ENCODE assay signal across 8 mouse cellular contexts in genomic region chrX:94213384-94213783, GRCm38 (mm10). TPM values are rescaled to one million over a fixed set of nuclear protein-coding genes. Genes with fewer than 3 reads are reported as not detected.
DNase-seq lines count a peak whose midpoint lies in the region; ATAC-seq and TF ChIP-seq lines count a peak whose summit lies in the region.

No protein-coding gene starts in this region.

- H3K27ac ChIP-seq in left cerebral cortex, adult 2 months = peak overlapping the region; percentile 98
- peak overlapping the region; percentile 90; the same call in 1 of the 2 replicates for H3K27ac ChIP-seq in forebrain, embryonic 10.5 days
- H3K27ac ChIP-seq in limb, embryonic 11.5 days (replicated peaks; ENCODE audit: low read depth, low read length) = no peak overlapping the region
- H3K27ac ChIP-seq in olfactory bulb, adult 2 months (ENCODE audit: insufficient read depth, low read depth, low read length) = peak overlapping the region; percentile 62; the same call in 1 of the 2 replicates

- TF ChIP-seq POLR2A in olfactory bulb, adult 2 months (IDR thresholded peaks at IDR 0.05; ENCODE audit: insufficient read depth, low read depth, low read length) = no peak

- peak overlapping the region; percentile 32; the same call in 1 of the 2 replicates for H3K4me2 ChIP-seq in limb, embryonic 11.5 days (ENCODE audit: low read depth, severe bottlenecking)

- TF ChIP-seq CTCF in left cerebral cortex, adult 2 months (IDR thresholded peaks at IDR 0.05) = no peak
- TF ChIP-seq CTCF in olfactory bulb, adult 2 months (IDR thresholded peaks at IDR 0.05; ENCODE audit: insufficient read depth, low read depth, low read length) = no peak

- ATAC-seq in limb, embryonic 11.5 days (ENCODE audit: insufficient number of reproducible peaks, low FRiP score, low TSS enrichment, low read depth) = 0 out of 2 replicates have a peak, but pooled peaks have one; percentile 18

- H3K4me1 ChIP-seq in forebrain, embryonic 10.5 days = peaks cover 10% of the 10 kb centered on the region; the same call in 1 of the 2 replicates
- no peaks in the 10 kb centered on the region for H3K4me1 ChIP-seq in limb, embryonic 11.5 days (ENCODE audit: control insufficient read depth, insufficient read depth, low read length)
- H3K4me1 ChIP-seq in olfactory bulb, adult 2 months (ENCODE audit: control insufficient read depth, insufficient read depth, low read length) = no peaks in the 10 kb centered on the region

- peak overlapping the region; percentile 99 for H3K4me3 ChIP-seq in left cerebral cortex, adult 2 months
- peak overlapping the region; percentile 79 for H3K4me3 ChIP-seq in forebrain, embryonic 10.5 days
- H3K4me3 ChIP-seq in limb, embryonic 11.5 days (ENCODE audit: low read depth, low read length) = peak overlapping the region; percentile 78
- peak overlapping the region; percentile 61; the same call in 1 of the 2 replicates for H3K4me3 ChIP-seq in olfactory bulb, adult 2 months (ENCODE audit: insufficient read depth, low read depth, low read length)

- intact Hi-C loops in left cerebral cortex, adult 2 months (cut with DNase I) = loop anchor here (1.0 kb wide), 1 partner anchor 153 kb away; the partner anchor contains the start of gene Fam90a1b
- intact Hi-C loops in left cerebral cortex, postnatal 14 days (cut with DNase I) = loop anchor here (2.0 kb wide), 1 partner anchor 21 kb away; the partner anchor contains the start of gene Klhl15

- H3K27me3 ChIP-seq in forebrain, embryonic 10.5 days (ENCODE audit: poor library complexity, severe bottlenecking) = no peaks in the 10 kb centered on the region
- no peaks in the 10 kb centered on the region for H3K27me3 ChIP-seq in limb, embryonic 11.5 days (ENCODE audit: control insufficient read depth, insufficient read depth, low read length)

- peak overlapping the region; percentile 23; the same call in 1 of the 2 replicates for H3K9ac ChIP-seq in limb, embryonic 11.5 days (ENCODE audit: low read length)

- H3K9me3 ChIP-seq in forebrain, embryonic 10.5 days = no peaks in the 10 kb centered on the region
- H3K9me3 ChIP-seq in limb, embryonic 11.5 days (ENCODE audit: control insufficient read depth, low read length) = no peaks in the 10 kb centered on the region

- WGBS in forebrain, embryonic 10.5 days = 21% methylated on average over 7 of the region's 7 CpGs
- WGBS in limb, embryonic 11.5 days = 16% methylated on average over 7 of the region's 7 CpGs
- WGBS in olfactory bulb, adult 2 months = 2% methylated on average over 7 of the region's 7 CpGs

- H3K36me3 ChIP-seq in forebrain, embryonic 10.5 days (replicated peaks) = peaks cover 27% of the 10 kb centered on the region
- no peaks in the 10 kb centered on the region; the same call in 1 of the 2 replicates for H3K36me3 ChIP-seq in limb, embryonic 11.5 days (ENCODE audit: control insufficient read depth, insufficient read depth, low read length)

- DNase-seq in left cerebral cortex, adult 2 months (ENCODE audit: extremely low spot score in 1 of 2, low spot score in 2 of 2) = peak in 1 of 2 experiments; percentile 6
- DNase-seq in left cerebral cortex, postnatal 14 days (ENCODE audit: low spot score in 2 of 2) = no peak
- peak; percentile 54 for DNase-seq in NIH3T3 (ENCODE audit: low read depth)
- no peak for DNase-seq in forebrain, embryonic 10.5 days (ENCODE audit: extremely low spot score, low spot score)
- DNase-seq in limb, embryonic 11.5 days (ENCODE audit: low spot score) = no peak
- DNase-seq in thymus, postnatal 0 days (ENCODE audit: low spot score) = no peak
- no peak for DNase-seq in adrenal gland, postnatal 10 days

RNA-seq across cellular contexts. Expression of gene Eif2s3x, which starts 0.7 kb away (rescaled TPM):
- total RNA-seq in left cerebral cortex, adult 2 months (2021) = 100 to 1,000 TPM in 1 of 2 experiments, 10 to 100 TPM in 1; 99.9 to 153 TPM
- 100 to 1,000 TPM in 1 of 2 experiments, 10 to 100 TPM in 1; 99.0 to 155 TPM for total RNA-seq in left cerebral cortex, postnatal 14 days (2021)
- 109 and 110 TPM in 2 replicates for polyA plus RNA-seq in forebrain, embryonic 10.5 days (2016; fragmentation: Nextera tagmentation; extraction: Ambion mirVana)
- 108 and 120 TPM in 2 replicates for polyA plus RNA-seq in limb, embryonic 11.5 days (2014; fragmentation: Nextera tagmentation; extraction: Ambion mirVana)
- polyA plus RNA-seq in olfactory bulb, adult 2 months (2012; ENCODE audit: insufficient read depth, insufficient read length, low replicate concordance, missing spikeins) = not detected in 2 replicates
- 75.1 and 78.5 TPM in 2 replicates for polyA plus RNA-seq in thymus, postnatal 0 days (2015; fragmentation: Nextera tagmentation; extraction: Ambion mirVana)
- total RNA-seq in adrenal gland, postnatal 10 days (2021) = 100 to 1,000 TPM; 116 to 181 TPM

RNA-seq across cellular contexts. Expression of gene Klhl15, which starts 21.0 kb away (rescaled TPM):
- total RNA-seq in left cerebral cortex, adult 2 months (2021) = 10 to 100 TPM; 28.5 to 30.9 TPM
- 10 to 100 TPM; 22.8 to 26.3 TPM for total RNA-seq in left cerebral cortex, postnatal 14 days (2021)
- polyA plus RNA-seq in forebrain, embryonic 10.5 days (2016; fragmentation: Nextera tagmentation; extraction: Ambion mirVana) = 7.8 and 8.1 TPM in 2 replicates
- polyA plus RNA-seq in limb, embryonic 11.5 days (2014; fragmentation: Nextera tagmentation; extraction: Ambion mirVana) = 8.7 and 9.7 TPM in 2 replicates
- not detected in 2 replicates for polyA plus RNA-seq in olfactory bulb, adult 2 months (2012; ENCODE audit: insufficient read depth, insufficient read length, low replicate concordance, missing spikeins)
- polyA plus RNA-seq in thymus, postnatal 0 days (2015; fragmentation: Nextera tagmentation; extraction: Ambion mirVana) = 9.6 and 12.2 TPM in 2 replicates
- total RNA-seq in adrenal gland, postnatal 10 days (2021) = 10 to 100 TPM; 12.3 to 18.2 TPM
